Mouse (Mus musculus): Measurements from ENCODE around the gene Ttbk2. TPM values are rescaled to one million over a fixed set of nuclear protein-coding genes. Genes with fewer than 3 reads are reported as not detected.

Gene Ttbk2
- total and polyA plus RNA-seq, 3 experiments, result 0.76 to 1.4 (median 1.2) TPM

GRCm38 (mm10) chr2:120707041-120707440 is 143.4 kb downstream of the Ttbk2 start:
- TF ChIP-seq MEF2A (IDR thresholded peaks at IDR 0.05; ENCODE audit: borderline replicate concordance, low read depth, low read length) (no peak), ELF1 (IDR thresholded peaks at IDR 0.05; ENCODE audit: low read depth, low read length) (no peak), PAX5 (IDR thresholded peaks at IDR 0.05; ENCODE audit: low read length) (no peak), SIN3A (IDR thresholded peaks at IDR 0.05; ENCODE audit: low read length) (no peak), CHD2 (IDR thresholded peaks at IDR 0.05; ENCODE audit: low read length) (no peak)
- no peaks in the 10 kb centered on the region for H3K27me3 ChIP-seq (replicated peaks)
- no peak overlapping the region for H3K9ac ChIP-seq (ENCODE audit: insufficient read depth, low read depth)
- no peak overlapping the region for H3K4me3 ChIP-seq (replicated peaks in 1 of 3; ENCODE audit: low read depth in 2 of 3, low read length in 2 of 3, poor library complexity in 1 of 3)
- H3K27ac ChIP-seq (ENCODE audit: insufficient read depth, low read depth), result no peak overlapping the region
- no peak for DNase-seq (ENCODE audit: extremely low read depth)
- H3K9me3 ChIP-seq (replicated peaks; ENCODE audit: low read length), result no peaks in the 10 kb centered on the region
- H3K4me2 ChIP-seq (ENCODE audit: insufficient read depth, low read depth, poor library complexity, severe bottlenecking), result no peak overlapping the region
- H3K36me3 ChIP-seq (replicated peaks in 1 of 2; ENCODE audit: control insufficient read depth in 1 of 2, insufficient read depth in 1 of 2, low read length in 1 of 2), result peaks cover 0 to 23% of the 10 kb centered on the region in 2 experiments
- dilution Hi-C loops (cut with MboI; ENCODE audit: extremely low pct_ligation_motif_present, extremely low pct_unique_long_range_greater_than_20kb, low sequenced_read_pairs), result no loop called here
- H3K4me1 ChIP-seq (ENCODE audit: control insufficient read depth in 1 of 2, insufficient read depth in 2 of 2), result peaks cover 0 to 7% of the 10 kb centered on the region in 2 experiments; a peak in 1 of 4 replicates
- in situ Hi-C loops (cut with MboI; ENCODE audit: low pct_ligation_motif_present, low pct_unique_long_range_greater_than_20kb, low sequenced_read_pairs), result no loop called here
- no peaks in the 10 kb centered on the region for H3K79me2 ChIP-seq (replicated peaks; ENCODE audit: control insufficient read depth, extremely low read depth, insufficient read depth, poor library complexity, severe bottlenecking)

GRCm38 (mm10) chr2:120702675-120703074 is 147.7 kb downstream of the Ttbk2 start:
- dilution Hi-C loops (cut with MboI; ENCODE audit: extremely low pct_ligation_motif_present, extremely low pct_unique_long_range_greater_than_20kb, low sequenced_read_pairs) (no loop called here), in situ Hi-C loops (cut with MboI; ENCODE audit: low pct_ligation_motif_present, low pct_unique_long_range_greater_than_20kb, low sequenced_read_pairs) (no loop called here)
- peaks cover 0 to 1% of the 10 kb centered on the region in 2 experiments; a peak in 1 of 4 replicates for H3K4me1 ChIP-seq (ENCODE audit: control insufficient read depth in 1 of 2, insufficient read depth in 2 of 2)
- H3K36me3 ChIP-seq (replicated peaks in 1 of 2; ENCODE audit: control insufficient read depth in 1 of 2, insufficient read depth in 1 of 2, low read length in 1 of 2), result no peaks in the 10 kb centered on the region
- TF ChIP-seq HCFC1 (IDR thresholded peaks at IDR 0.05; ENCODE audit: low read depth, low read length) (no peak), JUND (conservative IDR thresholded peaks at IDR 0.05; ENCODE audit: low read depth, low read length) (no peak), RCOR1 (conservative IDR thresholded peaks at IDR 0.05; ENCODE audit: low read depth, low read length) (no peak), NRF1 (IDR thresholded peaks at IDR 0.05; ENCODE audit: low read depth, low read length) (no peak), BHLHE40 (IDR thresholded peaks at IDR 0.05; ENCODE audit: low read depth, low read length) (no peak), ELF1 (IDR thresholded peaks at IDR 0.05; ENCODE audit: low read depth, low read length) (no peak), KAT2A (IDR thresholded peaks at IDR 0.05; ENCODE audit: insufficient replicate concordance, low read length) (no peak), JUN (IDR thresholded peaks at IDR 0.05; ENCODE audit: insufficient read depth, low read depth, low read length) (no peak), SIN3A (IDR thresholded peaks at IDR 0.05; ENCODE audit: low read length) (no peak), IRF4 (IDR thresholded peaks at IDR 0.05; ENCODE audit: low read depth, low read length) (no peak), USF2 (conservative IDR thresholded peaks at IDR 0.05; ENCODE audit: low read depth, low read length) (no peak), NELFE (IDR thresholded peaks at IDR 0.05; ENCODE audit: low read depth, low read length) (no peak), MAX (IDR thresholded peaks at IDR 0.05; ENCODE audit: low read length) (no peak), MAZ (IDR thresholded peaks at IDR 0.05; ENCODE audit: low read depth, low read length) (no peak), GABPA (IDR thresholded peaks at IDR 0.05; ENCODE audit: insufficient replicate concordance, low read depth, low read length) (no peak)
- no peak overlapping the region for H3K9ac ChIP-seq (ENCODE audit: insufficient read depth, low read depth)
- no peaks in the 10 kb centered on the region for H3K27me3 ChIP-seq (replicated peaks)
- H3K4me2 ChIP-seq (ENCODE audit: insufficient read depth, low read depth, poor library complexity, severe bottlenecking), result no peak overlapping the region
- no peak overlapping the region for H3K4me3 ChIP-seq (replicated peaks in 1 of 3; ENCODE audit: low read depth in 2 of 3, low read length in 2 of 3, poor library complexity in 1 of 3)
- DNase-seq (ENCODE audit: extremely low read depth), result no peak
- no peaks in the 10 kb centered on the region for H3K79me2 ChIP-seq (replicated peaks; ENCODE audit: control insufficient read depth, extremely low read depth, insufficient read depth, poor library complexity, severe bottlenecking)
- no peak overlapping the region for H3K27ac ChIP-seq (ENCODE audit: insufficient read depth, low read depth)
- H3K9me3 ChIP-seq (replicated peaks; ENCODE audit: low read length), result no peaks in the 10 kb centered on the region

All from CH12.LX (cell line).